Mouse (Mus musculus): ENCODE data around the gene Dmrta1.

GRCm38 (mm10) chr4:89650352-89651311 is 28.6 kb upstream of the Dmrta1 start:
- TF ChIP-seq CTCF (conservative IDR thresholded peaks at IDR 0.05; ENCODE audit: insufficient read depth, insufficient read length, low read depth, low read length): no peak
- no peak for TF ChIP-seq POLR2A (IDR thresholded peaks at IDR 0.05; ENCODE audit: low read depth, low read length)

Data from kidney, adult 2 months (tissue).